Mouse (Mus musculus) embryonic facial prominence, embryonic 14.5 days (tissue): Measurements from ENCODE around the gene Sult2b1. TPM values are rescaled to one million over a fixed set of nuclear protein-coding genes. Genes with fewer than 3 reads are reported as not detected.

Source experiments
- ATAC-seq: fragments of 200-750 bp; cut with Nextera tagmentation; 2 replicates; pipeline ENCODE4 v1.8.0; 2017; ENCODE audit warnings: low read depth, moderate number of reproducible peaks, moderate TSS enrichment
- DNase-seq: peaks from one replicate; pipeline ENCODE4 v3.0.0-alpha.2; 2015; ENCODE audit warnings: low spot score
- H3K27ac ChIP-seq: fragments of 300-500 bp; sonication (generic); replicated peaks from 2 replicates; pipeline ENCODE4 v1.5.1; 2014; ENCODE audit warnings: low read depth, mild to moderate bottlenecking, low read length, moderate library complexity
- H3K27me3 ChIP-seq: fragments of 300-500 bp; sonication (generic); replicated peaks from 2 replicates; pipeline ENCODE4 v1.6.1; 2014; ENCODE audit warnings: low read length; ENCODE audit not compliant: control insufficient read depth, insufficient read depth
- H3K36me3 ChIP-seq: fragments of 300-500 bp; sonication (generic); 2 replicates; pipeline ENCODE4 v1.6.1; 2014; ENCODE audit warnings: low read length, mixed read lengths; ENCODE audit not compliant: control insufficient read depth, insufficient read depth
- H3K4me1 ChIP-seq: fragments of 300-500 bp; sonication (generic); 2 replicates; pipeline ENCODE4 v1.6.1; 2014; ENCODE audit warnings: antibody characterized with exemption, low read length; ENCODE audit not compliant: control insufficient read depth, insufficient read depth
- H3K4me2 ChIP-seq: fragments of 300-500 bp; sonication (generic); 2 replicates; pipeline ENCODE4 v1.6.1; 2014; ENCODE audit warnings: low read depth, mild to moderate bottlenecking, low read length, moderate library complexity, mixed read lengths
- H3K4me3 ChIP-seq: fragments of 300-500 bp; sonication (generic); 2 replicates; pipeline ENCODE4 v1.5.1; 2014; ENCODE audit warnings: low read depth, mild to moderate bottlenecking, low read length
- H3K9ac ChIP-seq: fragments of 300-500 bp; sonication (generic); 2 replicates; pipeline ENCODE4 v1.6.1; 2014; ENCODE audit warnings: low read depth, mild to moderate bottlenecking, low read length, moderate library complexity, mixed read lengths
- H3K9me3 ChIP-seq: fragments of 300-500 bp; sonication (generic); 2 replicates; pipeline ENCODE4 v1.6.1; 2016; ENCODE audit warnings: low read length; ENCODE audit not compliant: control insufficient read depth
- WGBS: fragments of 180-500 bp; shearing (Covaris S2); extraction: QIAGEN DNeasy Blood & Tissue Kit; methylation state at CpG from one replicate; pipeline ENCODE4 v1.1.7; 2014; 5-methylcytosine and 5-hydroxymethylcytosine counted together
- polyA plus RNA-seq: library from polyadenylated mRNA; unstranded; fragments of >200 nt; fragmentation: Nextera tagmentation; extraction: Ambion mirVana; gene quantifications from 2 replicates; pipeline ENCODE4 v1.2.1, GENCODE M21; 2014

The Sult2b1 gene
- polyA plus RNA-seq, 1 experiment from 2014 or later: 16.3 TPM

- H3K27ac ChIP-seq: no peak overlapping the region
- 68% methylated on average over 8 of the region's 8 CpGs for WGBS
- no peaks in the 10 kb centered on the region for H3K36me3 ChIP-seq
- H3K4me1 ChIP-seq: no peaks in the 10 kb centered on the region
- H3K4me3 ChIP-seq: no peak overlapping the region
- ATAC-seq (no peak), DNase-seq (no peak)
- no peaks in the 10 kb centered on the region for H3K9me3 ChIP-seq
- no peak overlapping the region for H3K4me2 ChIP-seq
- H3K27me3 ChIP-seq: no peaks in the 10 kb centered on the region
- no peak overlapping the region for H3K9ac ChIP-seq
Measured at GRCm38 (mm10) chr7:45770427-45771082, 13.9 kb downstream of the Sult2b1 start.

DNA sequence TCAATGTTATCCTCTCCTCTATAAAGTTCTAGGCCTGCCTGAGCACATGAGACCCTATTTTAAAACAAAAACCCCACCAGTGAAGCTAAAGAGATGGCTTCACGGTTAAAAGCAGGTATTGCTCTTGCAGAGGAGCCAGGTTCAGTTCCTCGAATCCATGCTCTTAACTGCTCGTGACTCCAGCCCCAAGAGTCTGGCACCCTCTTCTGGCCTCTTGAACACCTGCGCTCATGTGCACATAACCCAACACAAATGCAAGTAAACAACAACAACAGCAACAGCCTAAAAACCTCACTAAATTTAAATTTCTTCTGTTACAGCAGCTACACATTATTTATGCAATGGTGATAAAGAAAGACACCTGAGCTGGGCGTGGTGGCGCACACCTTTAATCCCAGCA is 17.0 kb downstream of the Sult2b1 start:
- no peak overlapping the region for H3K4me2 ChIP-seq
- H3K27ac ChIP-seq: no peak overlapping the region
- WGBS: 92% methylated on average over 6 of the region's 6 CpGs
- no peaks in the 10 kb centered on the region for H3K36me3 ChIP-seq
- no peaks in the 10 kb centered on the region for H3K27me3 ChIP-seq
- no peak for ATAC-seq
- H3K4me3 ChIP-seq: no peak overlapping the region
- DNase-seq: no peak
- no peak overlapping the region for H3K9ac ChIP-seq
- no peaks in the 10 kb centered on the region for H3K9me3 ChIP-seq
- H3K4me1 ChIP-seq: no peaks in the 10 kb centered on the region

- no peaks in the 10 kb centered on the region for H3K9me3 ChIP-seq
- WGBS: 57% methylated on average over 7 of the region's 8 CpGs
Measured at GRCm38 (mm10) chr7:45766764-45767163, 17.7 kb downstream of the Sult2b1 start.

DNA sequence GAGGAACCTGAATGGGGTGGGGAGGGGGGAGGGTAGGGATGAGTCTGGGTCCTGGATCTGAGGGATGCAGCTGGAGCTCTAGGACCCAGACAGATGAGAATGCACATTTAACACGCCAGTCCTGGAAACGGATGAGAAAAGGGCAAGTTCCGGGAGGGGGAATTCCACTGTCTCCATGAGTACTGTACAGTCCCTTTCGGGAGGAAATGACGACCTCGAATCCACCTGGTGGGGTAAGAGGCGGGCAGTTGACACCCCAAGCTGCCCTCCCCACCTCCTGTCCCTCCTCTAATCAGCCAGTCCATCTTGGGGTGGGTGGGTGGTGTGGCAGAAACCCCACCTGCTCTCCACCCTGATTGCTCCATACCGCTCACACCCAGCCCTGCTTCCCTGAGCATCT is 18.5 kb downstream of the Sult2b1 start:
- Histone ChIP-seq H3K36me3 (no peaks in the 10 kb centered on the region), H3K4me2 (no peak overlapping the region), H3K9ac (no peak overlapping the region), H3K4me3 (no peak overlapping the region), H3K27me3 (no peaks in the 10 kb centered on the region), H3K9me3 (no peaks in the 10 kb centered on the region), H3K27ac (peak overlapping the region; percentile 48; the same call in 1 of the 2 replicates), H3K4me1 (no peaks in the 10 kb centered on the region)
- ATAC-seq (peak; percentile 34; the same call in 1 of the 2 replicates), DNase-seq (no peak)
- 56% methylated on average over 8 of the region's 8 CpGs for WGBS

More at GRCm38 (mm10) chr7:45766764-45767163, 17.7 kb downstream of the Sult2b1 start:
- ATAC-seq: peak; percentile 84
- Histone ChIP-seq H3K4me1 (no peaks in the 10 kb centered on the region), H3K36me3 (no peaks in the 10 kb centered on the region), H3K27me3 (no peaks in the 10 kb centered on the region), H3K4me3 (no peak overlapping the region), H3K27ac (no peak overlapping the region), H3K9ac (no peak overlapping the region), H3K4me2 (no peak overlapping the region)
- DNase-seq: peak; percentile 66

GRCm38 (mm10) chr7:45760151-45760550 is 24.3 kb downstream of the Sult2b1 start:
- ATAC-seq (no peak), DNase-seq (no peak)
- H3K4me2 ChIP-seq: no peak overlapping the region
- H3K27me3 ChIP-seq: peaks cover 31% of the 10 kb centered on the region
- H3K4me3 ChIP-seq: no peak overlapping the region
- WGBS: 56% methylated on average over 5 of the region's 5 CpGs
- no peaks in the 10 kb centered on the region for H3K9me3 ChIP-seq
- H3K4me1 ChIP-seq: no peaks in the 10 kb centered on the region
- no peak overlapping the region for H3K9ac ChIP-seq
- H3K36me3 ChIP-seq: no peaks in the 10 kb centered on the region
- H3K27ac ChIP-seq: no peak overlapping the region

DNA sequence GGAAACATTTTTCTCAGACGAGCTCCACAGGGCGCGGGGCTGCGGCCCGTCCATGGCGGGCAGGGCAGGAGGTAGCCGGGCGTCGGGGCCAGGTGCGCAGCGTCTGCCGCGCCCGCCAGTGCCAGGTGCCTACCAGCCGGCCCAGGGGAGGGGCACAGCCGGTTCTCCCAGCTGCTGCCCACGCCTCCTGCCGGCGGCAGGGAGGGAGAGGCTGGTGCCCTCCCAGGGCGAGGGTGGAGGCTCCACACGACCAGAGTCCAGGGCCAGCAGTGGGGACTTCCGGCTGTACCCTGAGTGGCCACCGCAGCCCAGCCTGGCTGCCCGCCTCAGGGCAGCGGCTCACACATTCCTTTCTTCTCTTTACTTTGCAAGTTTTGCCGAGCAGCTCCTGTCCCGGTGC is 25.1 kb downstream of the Sult2b1 start:
- Histone ChIP-seq H3K27ac (no peak overlapping the region), H3K4me2 (peak overlapping the region; percentile 46), H3K4me3 (peak overlapping the region; percentile 18), H3K9ac (peak overlapping the region; percentile 42; the same call in 1 of the 2 replicates), H3K36me3 (no peaks in the 10 kb centered on the region), H3K4me1 (no peaks in the 10 kb centered on the region), H3K27me3 (peaks cover 31% of the 10 kb centered on the region), H3K9me3 (no peaks in the 10 kb centered on the region)
- ATAC-seq: peak; percentile 76
- under 1% methylated on average over 10 of the region's 27 CpGs for WGBS
- peak; percentile 38 for DNase-seq

GRCm38 (mm10) chr7:45755703-45756102 is 28.8 kb downstream of the Sult2b1 start:
- no peak overlapping the region for H3K4me2 ChIP-seq
- H3K27ac ChIP-seq: no peak overlapping the region
- H3K9me3 ChIP-seq: no peaks in the 10 kb centered on the region
- peaks cover 31% of the 10 kb centered on the region for H3K27me3 ChIP-seq
- DNase-seq (no peak), ATAC-seq (no peak)
- H3K9ac ChIP-seq: no peak overlapping the region
- WGBS: 58% methylated on average over 6 of the region's 6 CpGs
- H3K4me3 ChIP-seq: no peak overlapping the region
- H3K36me3 ChIP-seq: no peaks in the 10 kb centered on the region
- H3K4me1 ChIP-seq: no peaks in the 10 kb centered on the region

- H3K4me1 ChIP-seq: no peaks in the 10 kb centered on the region
- no peak overlapping the region for H3K4me3 ChIP-seq
- WGBS: 58% methylated on average over 9 of the region's 9 CpGs
- H3K27ac ChIP-seq: no peak overlapping the region
- no peaks in the 10 kb centered on the region for H3K27me3 ChIP-seq
- H3K9ac ChIP-seq: no peak overlapping the region
- no peaks in the 10 kb centered on the region for H3K36me3 ChIP-seq
- H3K9me3 ChIP-seq: no peaks in the 10 kb centered on the region
- no peak overlapping the region for H3K4me2 ChIP-seq
- DNase-seq (no peak), ATAC-seq (no peak)
Measured at GRCm38 (mm10) chr7:45750162-45750561, 34.3 kb downstream of the Sult2b1 start.

DNA sequence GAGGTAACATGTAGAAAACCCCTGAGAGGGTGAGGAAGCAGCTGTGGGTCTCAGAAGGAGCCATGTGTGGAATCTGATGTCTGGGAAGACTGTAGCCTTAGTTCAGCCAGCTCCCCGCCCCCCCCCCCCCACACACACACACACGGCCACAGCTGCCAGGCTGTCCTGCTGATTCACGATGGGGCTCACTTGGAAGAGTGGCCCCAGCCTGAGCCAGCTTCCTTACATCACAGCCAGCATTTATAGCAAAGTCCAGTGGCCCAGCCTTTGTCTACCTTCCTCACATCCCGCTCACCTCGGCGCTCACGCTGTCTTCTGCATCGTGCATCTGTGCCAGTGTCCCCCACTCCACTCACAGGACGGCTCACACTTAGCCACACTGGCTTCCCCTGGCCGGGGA is 35.1 kb downstream of the Sult2b1 start:
- ATAC-seq (no peak), DNase-seq (no peak)
- Histone ChIP-seq H3K27ac (no peak overlapping the region), H3K9me3 (no peaks in the 10 kb centered on the region), H3K9ac (no peak overlapping the region; the same call in 1 of the 2 replicates), H3K4me2 (no peak overlapping the region), H3K4me3 (no peak overlapping the region), H3K4me1 (no peaks in the 10 kb centered on the region), H3K27me3 (no peaks in the 10 kb centered on the region), H3K36me3 (no peaks in the 10 kb centered on the region)
- 56% methylated on average over 8 of the region's 10 CpGs for WGBS
